ENCODE assay signal across 27 mouse cellular contexts in genomic region chr4:84539396-84539795, GRCm38 (mm10).
DNase-seq lines count a peak whose midpoint lies in the region; ATAC-seq and TF ChIP-seq lines count a peak whose summit lies in the region.
"Had no signal": no experiment of that assay in that cellular context is flagged by ENCODE, and none has a peak within 500 bp of the region (broad histone marks: within the 10 kb centered on the region; RNA-seq: fewer than 3 reads in every experiment).

No protein-coding gene starts in this region.

- H3K27ac ChIP-seq in kidney, adult 2 months (ENCODE audit: insufficient read depth, low read depth, low read length): no peak overlapping the region
- no peak overlapping the region for H3K27ac ChIP-seq in kidney, embryonic 16.5 days (ENCODE audit: low read length)
- H3K27ac ChIP-seq in kidney, embryonic 14.5 days (ENCODE audit: low read depth, low read length): no peak overlapping the region
- H3K27ac ChIP-seq: embryonic facial prominence, embryonic 13.5 days; embryonic facial prominence, embryonic 15.5 days; forebrain, embryonic 10.5 days; forebrain, embryonic 12.5 days had no signal

- no peak for TF ChIP-seq CTCF in kidney, adult 2 months (conservative IDR thresholded peaks at IDR 0.05; ENCODE audit: insufficient read depth, insufficient read length, low read depth, low read length)

- TF ChIP-seq POLR2A in kidney, adult 2 months (IDR thresholded peaks at IDR 0.05; ENCODE audit: low read depth, low read length): no peak

- H3K4me2 ChIP-seq in kidney, embryonic 16.5 days (replicated peaks; ENCODE audit: low read depth, low read length): no peak overlapping the region
- H3K4me2 ChIP-seq in kidney, embryonic 14.5 days (replicated peaks; ENCODE audit: low read depth, low read length): no peak overlapping the region
- H3K4me2 ChIP-seq: embryonic facial prominence, embryonic 13.5 days; embryonic facial prominence, embryonic 15.5 days; forebrain, embryonic 12.5 days had no signal

- no peaks in the 10 kb centered on the region for H3K9me3 ChIP-seq in kidney, embryonic 16.5 days (ENCODE audit: low read length)
- H3K9me3 ChIP-seq in kidney, embryonic 14.5 days (ENCODE audit: control insufficient read depth, low read length): no peaks in the 10 kb centered on the region
- H3K9me3 ChIP-seq: embryonic facial prominence, embryonic 13.5 days; embryonic facial prominence, embryonic 15.5 days; forebrain, embryonic 10.5 days; forebrain, embryonic 12.5 days had no signal

- ATAC-seq in kidney, embryonic 16.5 days (ENCODE audit: low FRiP score, low TSS enrichment): no peak
- no peak for ATAC-seq in kidney, embryonic 14.5 days (ENCODE audit: low FRiP score, low TSS enrichment)
- ATAC-seq: CD4-positive, CD25-positive, alpha-beta regulatory T cell, adult 4 months; forebrain, embryonic 14.5 days; forebrain, embryonic 16.5 days had no signal

- WGBS in kidney, adult 2 months: 64% methylated on average over 8 of the region's 8 CpGs
- WGBS in kidney, embryonic 16.5 days: 82% methylated on average over 8 of the region's 8 CpGs
- WGBS in kidney, embryonic 14.5 days: 89% methylated on average over 8 of the region's 8 CpGs

- no peak overlapping the region for H3K4me3 ChIP-seq in kidney, adult 2 months (ENCODE audit: insufficient read depth, low read depth, low read length)
- no peak overlapping the region for H3K4me3 ChIP-seq in kidney, embryonic 16.5 days (ENCODE audit: low read length)
- H3K4me3 ChIP-seq in kidney, embryonic 14.5 days (ENCODE audit: low read length): no peak overlapping the region
- H3K4me3 ChIP-seq: embryonic facial prominence, embryonic 13.5 days; embryonic facial prominence, embryonic 15.5 days; erythroblast, embryonic 14.5 days; forebrain, embryonic 10.5 days; forebrain, embryonic 12.5 days had no signal

- H3K4me1 ChIP-seq in kidney, adult 2 months (ENCODE audit: control insufficient read depth, insufficient read depth, low read length): no peaks in the 10 kb centered on the region; the same call in 1 of the 2 replicates
- H3K4me1 ChIP-seq in kidney, embryonic 16.5 days (ENCODE audit: insufficient read depth, low read length): 0 out of 2 replicates have a peak, but pooled peaks cover 2% of the 10 kb centered on the region
- 0 out of 2 replicates have a peak, but pooled peaks cover 1% of the 10 kb centered on the region for H3K4me1 ChIP-seq in kidney, embryonic 14.5 days (ENCODE audit: control insufficient read depth, insufficient read depth, low read length)
- H3K4me1 ChIP-seq: embryonic facial prominence, embryonic 15.5 days; forebrain, embryonic 10.5 days; forebrain, embryonic 12.5 days had no signal

- H3K27me3 ChIP-seq in kidney, adult 2 months (replicated peaks; ENCODE audit: control insufficient read depth, insufficient read depth, low read length): no peaks in the 10 kb centered on the region
- H3K27me3 ChIP-seq in kidney, embryonic 16.5 days (ENCODE audit: insufficient read depth, low read length): no peaks in the 10 kb centered on the region; the same call in 1 of the 2 replicates
- no peaks in the 10 kb centered on the region for H3K27me3 ChIP-seq in kidney, embryonic 14.5 days (ENCODE audit: control insufficient read depth, insufficient read depth, low read length)
- H3K27me3 ChIP-seq: CH12.LX; embryonic facial prominence, embryonic 13.5 days; embryonic facial prominence, embryonic 15.5 days had no signal

- peak; percentile 64 for DNase-seq in kidney, adult 2 months
- DNase-seq in kidney, postnatal 14 days: peak; percentile 29
- DNase-seq in kidney, postnatal 36 days: peak; percentile 51 to 65
- no peak for DNase-seq in kidney, adult 18-20 months
- DNase-seq: adrenal gland, adult 2 months; adrenal gland, postnatal 10 days; adrenal gland, postnatal 25 days; B cell, adult 2 months; cerebellum, adult 11 months; cerebellum, adult 18-20 months; cerebellum, adult 8-10 months; cerebellum, adult 9-11 months; cerebellum, postnatal 14 days; cerebellum, postnatal 36 days; embryo, embryonic 11 days had no signal

- no peak overlapping the region for H3K9ac ChIP-seq in kidney, embryonic 16.5 days (replicated peaks; ENCODE audit: low read length)
- H3K9ac ChIP-seq in kidney, embryonic 14.5 days (ENCODE audit: low read depth, low read length): no peak overlapping the region
- H3K9ac ChIP-seq: embryonic facial prominence, embryonic 13.5 days; embryonic facial prominence, embryonic 15.5 days; forebrain, embryonic 12.5 days had no signal

- no peaks in the 10 kb centered on the region for H3K36me3 ChIP-seq in kidney, adult 2 months (ENCODE audit: control insufficient read depth, insufficient read depth, low read length)
- no peaks in the 10 kb centered on the region for H3K36me3 ChIP-seq in kidney, embryonic 16.5 days (ENCODE audit: insufficient read depth, low read length)
- no peaks in the 10 kb centered on the region for H3K36me3 ChIP-seq in kidney, embryonic 14.5 days (ENCODE audit: control insufficient read depth, insufficient read depth, low read length)
- H3K36me3 ChIP-seq: embryonic facial prominence, embryonic 13.5 days; embryonic facial prominence, embryonic 15.5 days; forebrain, embryonic 10.5 days; forebrain, embryonic 12.5 days; G1E had no signal
